ENCODE assay signal across 16 mouse cellular contexts in genomic region chr3:79187912-79188311, GRCm38 (mm10).
"Had no signal": no experiment of that assay in that cellular context is flagged by ENCODE, and none has a peak within 500 bp of the region (broad histone marks: within the 10 kb centered on the region; RNA-seq: fewer than 3 reads in every experiment).

No protein-coding gene starts in this region.

- H3K27ac ChIP-seq: neural tube, embryonic 13.5 days; neural tube, embryonic 15.5 days; stomach, embryonic 15.5 days; stomach, postnatal 0 days had no signal

- H3K4me2 ChIP-seq: neural tube, embryonic 13.5 days; neural tube, embryonic 15.5 days; stomach, embryonic 15.5 days had no signal

- DNase-seq: retina, postnatal 1 day; right cerebral cortex, adult 18-20 months; right cerebral cortex, postnatal 14 days; right cerebral cortex, postnatal 25 days; right cerebral cortex, postnatal 4 days; spleen, adult 18-20 months; thymus, adult 18-20 months; thymus, adult 2 months; thymus, postnatal 14 days; thymus, postnatal 25 days; thymus, postnatal 36 days; thymus, postnatal 4 days had no signal

- H3K36me3 ChIP-seq: neural tube, embryonic 13.5 days; neural tube, embryonic 15.5 days; stomach, embryonic 15.5 days had no signal

- H3K9ac ChIP-seq: neural tube, embryonic 13.5 days; neural tube, embryonic 15.5 days; stomach, embryonic 15.5 days had no signal

- H3K4me3 ChIP-seq: neural tube, embryonic 13.5 days; neural tube, embryonic 15.5 days; stomach, embryonic 15.5 days had no signal

- H3K27me3 ChIP-seq: neural tube, embryonic 13.5 days; neural tube, embryonic 15.5 days; stomach, embryonic 15.5 days had no signal

- H3K9me3 ChIP-seq: neural tube, embryonic 13.5 days; neural tube, embryonic 15.5 days; stomach, embryonic 15.5 days had no signal
